Mouse (Mus musculus): ENCODE data around the gene Tgif2.

DNA sequence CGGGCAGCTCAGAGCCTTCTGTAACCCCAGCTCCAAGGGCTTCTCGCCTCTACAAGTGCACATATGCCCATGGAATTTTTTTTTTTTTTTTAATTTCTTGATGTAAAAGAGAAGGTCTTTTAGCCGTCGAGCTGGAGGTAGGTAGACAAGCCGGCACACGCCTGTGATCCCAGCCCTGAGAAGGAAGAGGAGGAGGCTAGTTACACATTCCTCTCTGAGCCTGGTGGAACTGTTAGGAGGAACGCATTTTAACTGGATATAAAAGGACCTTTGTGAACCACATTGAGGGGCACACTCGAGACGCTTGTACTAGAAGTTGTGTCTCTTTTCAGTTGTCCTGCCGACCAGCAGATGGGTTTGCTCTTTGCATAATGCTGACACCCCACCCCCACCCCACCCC is 4.9 kb downstream of the Tgif2 start:
- TF ChIP-seq CTCF (IDR thresholded peaks at IDR 0.05; ENCODE audit: low read depth), result no peak
- TF ChIP-seq EP300 (optimal IDR thresholded peaks at IDR 0.05), result no peak

All from stomach, postnatal 0 days (tissue).